Comparison of ENCODE assay signal across 18 mouse cellular contexts in the genomic region with DNA sequence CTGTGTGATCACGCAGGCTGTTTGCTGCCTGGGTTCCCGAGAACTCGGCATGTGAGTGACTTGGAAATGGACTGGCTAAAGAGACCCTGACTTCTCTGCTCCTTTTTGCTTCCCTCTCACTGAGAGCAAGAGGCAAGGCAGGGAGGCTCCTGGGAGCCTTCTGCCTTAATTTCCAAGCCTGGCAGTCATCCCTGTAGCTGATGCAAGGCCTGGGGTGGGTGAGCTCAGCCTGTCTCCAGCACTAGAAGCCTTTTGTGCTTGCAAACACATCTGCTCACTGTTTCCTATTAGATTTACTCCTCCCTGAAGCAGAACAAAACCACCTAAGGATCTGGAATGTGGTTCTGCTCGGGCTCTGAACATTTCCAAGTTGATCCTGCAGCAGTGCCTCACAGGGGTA. TPM values are rescaled to one million over a fixed set of nuclear protein-coding genes. Genes with fewer than 3 reads are reported as not detected.
A peak's percentile ranks its signal among the peaks of the same experiment; 100 is the strongest.
DNase-seq lines count a peak whose midpoint lies in the region; ATAC-seq and TF ChIP-seq lines count a peak whose summit lies in the region.
"Had no signal": no experiment of that assay in that cellular context is flagged by ENCODE, and none has a peak within 500 bp of the region (broad histone marks: within the 10 kb centered on the region; RNA-seq: fewer than 3 reads in every experiment).

No protein-coding gene starts in this region.

- peak overlapping the region; percentile 9; the same call in 1 of the 2 replicates for H3K9ac ChIP-seq in lung, embryonic 16.5 days (ENCODE audit: low read length)
- no peak overlapping the region for H3K9ac ChIP-seq in lung, postnatal 0 days (replicated peaks; ENCODE audit: low read depth)
- H3K9ac ChIP-seq in embryonic facial prominence, embryonic 11.5 days (replicated peaks; ENCODE audit: low read length) = no peak overlapping the region
- H3K9ac ChIP-seq in neural tube, embryonic 15.5 days (replicated peaks) = no peak overlapping the region
- H3K9ac ChIP-seq: intestine, embryonic 15.5 days had no signal

- peak; percentile 40 for DNase-seq in adrenal gland, postnatal 14 days
- no peak for DNase-seq in adrenal gland, adult 18-20 months (ENCODE audit: low spot score in 2 of 2)
- DNase-seq in lung, postnatal 0 days (ENCODE audit: low spot score) = no peak
- DNase-seq in embryonic facial prominence, embryonic 11.5 days (ENCODE audit: low spot score) = no peak
- no peak for DNase-seq in retina, embryonic 14.5 days (ENCODE audit: low spot score)
- DNase-seq in spleen, postnatal 10 days (ENCODE audit: low spot score in 2 of 2) = no peak
- DNase-seq: B cell, adult 2 months; cerebellum, adult 2 months; kidney, postnatal 4 days; lung, postnatal 10 days; spleen, adult 18-20 months; thymus, adult 2 months had no signal

- H3K9me3 ChIP-seq in lung, embryonic 16.5 days (ENCODE audit: control insufficient read depth, low read length) = no peaks in the 10 kb centered on the region
- no peaks in the 10 kb centered on the region for H3K9me3 ChIP-seq in lung, postnatal 0 days (ENCODE audit: low read length)
- H3K9me3 ChIP-seq in embryonic facial prominence, embryonic 11.5 days (replicated peaks; ENCODE audit: control insufficient read depth, low read length) = no peaks in the 10 kb centered on the region
- H3K9me3 ChIP-seq in neural tube, embryonic 15.5 days (replicated peaks) = no peaks in the 10 kb centered on the region
- H3K9me3 ChIP-seq: intestine, embryonic 15.5 days had no signal

- H3K27me3 ChIP-seq in lung, embryonic 16.5 days (ENCODE audit: control insufficient read depth, insufficient read depth, low read depth, low read length) = no peaks in the 10 kb centered on the region
- H3K27me3 ChIP-seq in lung, postnatal 0 days (replicated peaks; ENCODE audit: insufficient read depth, low read length) = no peaks in the 10 kb centered on the region
- H3K27me3 ChIP-seq in embryonic facial prominence, embryonic 11.5 days (ENCODE audit: control insufficient read depth, insufficient read depth, low read length) = no peaks in the 10 kb centered on the region
- H3K27me3 ChIP-seq in neural tube, embryonic 15.5 days (replicated peaks) = no peaks in the 10 kb centered on the region
- H3K27me3 ChIP-seq: intestine, embryonic 15.5 days had no signal

- WGBS in lung, embryonic 16.5 days = 80% methylated on average over 4 of the region's 4 CpGs
- WGBS in lung, postnatal 0 days = 84% methylated on average over 4 of the region's 4 CpGs
- WGBS in embryonic facial prominence, embryonic 11.5 days = 75% methylated on average over 4 of the region's 4 CpGs
- WGBS in neural tube, embryonic 15.5 days = 72% methylated on average over 4 of the region's 4 CpGs

- H3K4me2 ChIP-seq in lung, embryonic 16.5 days (ENCODE audit: low read depth, low read length) = no peak overlapping the region
- no peak overlapping the region for H3K4me2 ChIP-seq in lung, postnatal 0 days (replicated peaks; ENCODE audit: low read depth, low read length)
- H3K4me2 ChIP-seq in embryonic facial prominence, embryonic 11.5 days (ENCODE audit: low read depth, low read length) = no peak overlapping the region
- H3K4me2 ChIP-seq in neural tube, embryonic 15.5 days = no peak overlapping the region
- H3K4me2 ChIP-seq: intestine, embryonic 15.5 days; liver, embryonic 11.5 days had no signal

- no peak for ATAC-seq in lung, embryonic 16.5 days (ENCODE audit: low read depth)
- no peak for ATAC-seq in lung, postnatal 0 days
- no peak for ATAC-seq in embryonic facial prominence, embryonic 11.5 days (replicated peaks; ENCODE audit: insufficient number of reproducible peaks, low FRiP score, low TSS enrichment, low read depth)
- no peak for ATAC-seq in neural tube, embryonic 15.5 days (ENCODE audit: low FRiP score)
- ATAC-seq: forebrain, embryonic 14.5 days; intestine, embryonic 15.5 days had no signal

- TF ChIP-seq CTCF in lung, postnatal 0 days (IDR thresholded peaks at IDR 0.05) = no peak

- no peak for TF ChIP-seq EP300 in lung, postnatal 0 days (IDR thresholded peaks at IDR 0.05)

- no peaks in the 10 kb centered on the region for H3K36me3 ChIP-seq in lung, embryonic 16.5 days (ENCODE audit: control insufficient read depth, insufficient read depth, low read length)
- no peaks in the 10 kb centered on the region for H3K36me3 ChIP-seq in lung, postnatal 0 days (ENCODE audit: insufficient read depth, low read length)
- H3K36me3 ChIP-seq in embryonic facial prominence, embryonic 11.5 days (replicated peaks; ENCODE audit: control insufficient read depth, insufficient read depth, low read depth, low read length) = no peaks in the 10 kb centered on the region
- no peaks in the 10 kb centered on the region for H3K36me3 ChIP-seq in neural tube, embryonic 15.5 days
- H3K36me3 ChIP-seq: intestine, embryonic 15.5 days had no signal

- peaks cover 24% of the 10 kb centered on the region for H3K4me1 ChIP-seq in lung, embryonic 16.5 days (replicated peaks; ENCODE audit: control insufficient read depth, insufficient read depth, low read length)
- H3K4me1 ChIP-seq in lung, postnatal 0 days (ENCODE audit: insufficient read depth, low read depth, low read length) = no peaks in the 10 kb centered on the region
- H3K4me1 ChIP-seq in embryonic facial prominence, embryonic 11.5 days (ENCODE audit: control insufficient read depth, insufficient read depth, low read length) = peaks cover 5% of the 10 kb centered on the region
- H3K4me1 ChIP-seq in neural tube, embryonic 15.5 days = peaks cover 35% of the 10 kb centered on the region

- no peak overlapping the region for H3K4me3 ChIP-seq in lung, embryonic 16.5 days (ENCODE audit: low read length)
- H3K4me3 ChIP-seq in lung, postnatal 0 days (ENCODE audit: low read depth, low read length) = no peak overlapping the region
- H3K4me3 ChIP-seq in embryonic facial prominence, embryonic 11.5 days (ENCODE audit: low read depth, low read length) = no peak overlapping the region
- no peak overlapping the region for H3K4me3 ChIP-seq in neural tube, embryonic 15.5 days (replicated peaks)
- H3K4me3 ChIP-seq: intestine, embryonic 15.5 days had no signal

- H3K27ac ChIP-seq in lung, embryonic 16.5 days (ENCODE audit: low read length) = no peak overlapping the region
- H3K27ac ChIP-seq in lung, postnatal 0 days (ENCODE audit: low read length) = no peak overlapping the region
- H3K27ac ChIP-seq in embryonic facial prominence, embryonic 11.5 days (replicated peaks; ENCODE audit: low read depth, low read length) = 0 out of 2 replicates have a peak overlapping the region, but pooled peaks have one; percentile 24
- H3K27ac ChIP-seq in neural tube, embryonic 15.5 days (replicated peaks) = peak overlapping the region; percentile 66
- H3K27ac ChIP-seq: intestine, embryonic 15.5 days had no signal

RNA-seq across cellular contexts. Expression of a gene that starts 12.9 kb away (rescaled TPM):
- total RNA-seq in adrenal gland, postnatal 14 days (2021) = 0.49 and 0.52 TPM in 2 replicates
- total RNA-seq in adrenal gland, adult 18-20 months (2021) = under 1 TPM; 0.26 to 0.27 TPM
- polyA plus RNA-seq in lung, embryonic 16.5 days (2015; fragmentation: Nextera tagmentation; extraction: Ambion mirVana) = not detected in 2 replicates
- polyA plus RNA-seq in lung, postnatal 0 days (2015; fragmentation: Nextera tagmentation; extraction: Ambion mirVana) = not detected in 2 replicates
- polyA plus RNA-seq in embryonic facial prominence, embryonic 11.5 days (2014; fragmentation: Nextera tagmentation; extraction: Ambion mirVana) = not detected in 2 replicates
- polyA plus RNA-seq in neural tube, embryonic 15.5 days (2015; fragmentation: Nextera tagmentation; extraction: Ambion mirVana) = 0.24 and 0.70 TPM in 2 replicates
- polyA plus RNA-seq: heart, postnatal 0 days; liver, embryonic 11.5 days had no signal

RNA-seq across cellular contexts. Expression of a gene that starts 35.6 kb away (rescaled TPM):
- 28.8 and 38.2 TPM in 2 replicates for total RNA-seq in adrenal gland, postnatal 14 days (2021)
- total RNA-seq in adrenal gland, adult 18-20 months (2021) = 10 to 100 TPM; 43.1 to 57.0 TPM
- 75.8 and 82.9 TPM in 2 replicates for polyA plus RNA-seq in lung, embryonic 16.5 days (2015; fragmentation: Nextera tagmentation; extraction: Ambion mirVana)
- 136 and 148 TPM in 2 replicates for polyA plus RNA-seq in lung, postnatal 0 days (2015; fragmentation: Nextera tagmentation; extraction: Ambion mirVana)
- 17.5 and 20.8 TPM in 2 replicates for polyA plus RNA-seq in embryonic facial prominence, embryonic 11.5 days (2014; fragmentation: Nextera tagmentation; extraction: Ambion mirVana)
- polyA plus RNA-seq in neural tube, embryonic 15.5 days (2015; fragmentation: Nextera tagmentation; extraction: Ambion mirVana) = 8.4 and 23.4 TPM in 2 replicates

Comparison
In these comparisons a context has a peak if more than half of its experiments do, and no peak if none do; other contexts are left out.
1. H3K27ac ChIP-seq: peak in embryonic facial prominence, embryonic 11.5 days (single experiment) and neural tube, embryonic 15.5 days (single experiment); none in lung, embryonic 16.5 days (single experiment) and lung, postnatal 0 days (single experiment).